Mouse (Mus musculus): ENCODE data around the gene Sprr2a2. TPM values are rescaled to one million over a fixed set of nuclear protein-coding genes. Genes with fewer than 3 reads are reported as not detected.
"Not testable (repeated sequence)": the region's sequence is repeated elsewhere in the genome, so short reads cannot be mapped to it uniquely, and the experiment has no call there.

Sprr2a2 gene
- total and polyA plus RNA-seq, 3 experiments: 0.43 to 5.7 (median 1.1) TPM

DNA sequence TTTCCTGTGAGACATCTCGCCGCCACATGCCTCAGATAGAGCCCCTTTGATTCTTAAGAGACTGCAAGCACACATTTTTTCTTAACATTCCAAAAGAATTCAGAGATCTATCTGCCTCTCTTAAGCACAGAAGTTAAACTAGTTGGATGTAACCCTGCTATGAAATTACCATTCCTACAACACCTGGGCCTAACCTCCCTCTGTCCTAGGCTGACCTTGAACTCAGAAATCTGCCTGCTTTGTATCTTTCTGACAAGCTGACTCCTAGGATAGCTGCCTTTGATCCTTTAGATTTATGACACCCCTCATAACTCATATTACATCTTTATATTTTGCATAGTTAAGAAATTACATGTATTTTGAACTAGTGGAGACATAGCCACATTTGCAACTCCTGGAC is 47.7 kb downstream of the Sprr2a2 start:
- H3K79me2 ChIP-seq (replicated peaks; ENCODE audit: control insufficient read depth, insufficient read depth, low read length); H3K36me3 ChIP-seq (ENCODE audit: control insufficient read depth, insufficient read depth, low read length); H3K4me1 ChIP-seq (ENCODE audit: control insufficient read depth, insufficient read depth, low read length); H3K9ac ChIP-seq (ENCODE audit: low read depth, low read length); intact Hi-C loops (cut with DNase I); H3K27me3 ChIP-seq (ENCODE audit: control insufficient read depth, insufficient read depth, low read length); DNase-seq; H3K27ac ChIP-seq; H3K4me3 ChIP-seq: not testable (repeated sequence)
- WGBS: no CpG with 5 or more reads among the region's 2 CpGs

DNA sequence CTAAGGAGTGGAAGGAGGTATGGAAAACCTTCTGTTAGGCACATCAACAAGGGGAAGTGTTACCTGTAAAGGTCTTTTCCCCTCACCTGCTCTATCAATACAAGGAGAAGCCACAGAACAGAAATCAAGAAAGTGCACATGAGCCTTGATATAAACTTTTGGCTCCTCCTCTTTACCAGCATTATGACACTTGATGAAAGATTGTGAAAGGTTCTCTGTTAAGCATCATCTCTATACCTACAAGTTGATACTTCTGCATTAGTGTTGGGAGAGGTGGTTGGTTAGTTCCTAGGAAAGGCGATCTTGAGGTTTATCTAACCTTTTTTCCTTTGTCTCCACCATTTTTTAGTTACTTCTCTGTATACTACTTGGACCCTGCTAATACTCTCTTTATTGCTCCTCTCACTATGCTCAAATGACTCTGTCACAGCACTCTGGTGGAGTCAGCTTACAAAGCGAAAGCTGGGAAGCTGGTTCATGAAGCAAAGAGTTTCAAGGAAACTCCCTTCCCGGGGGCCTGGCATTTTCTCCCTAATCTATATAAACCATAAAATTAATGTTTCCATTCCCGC is 55.8 kb downstream of the Sprr2a2 start:
- H3K4me1 ChIP-seq (ENCODE audit: control insufficient read depth, insufficient read depth, low read length); H3K27ac ChIP-seq; H3K4me3 ChIP-seq; H3K27me3 ChIP-seq (ENCODE audit: control insufficient read depth, insufficient read depth, low read length); H3K79me2 ChIP-seq (replicated peaks; ENCODE audit: control insufficient read depth, insufficient read depth, low read length); DNase-seq; intact Hi-C loops (cut with DNase I); H3K36me3 ChIP-seq (ENCODE audit: control insufficient read depth, insufficient read depth, low read length); H3K9ac ChIP-seq (ENCODE audit: low read depth, low read length): not testable (repeated sequence)
- WGBS: no CpG with 5 or more reads among the region's 4 CpGs

DNA sequence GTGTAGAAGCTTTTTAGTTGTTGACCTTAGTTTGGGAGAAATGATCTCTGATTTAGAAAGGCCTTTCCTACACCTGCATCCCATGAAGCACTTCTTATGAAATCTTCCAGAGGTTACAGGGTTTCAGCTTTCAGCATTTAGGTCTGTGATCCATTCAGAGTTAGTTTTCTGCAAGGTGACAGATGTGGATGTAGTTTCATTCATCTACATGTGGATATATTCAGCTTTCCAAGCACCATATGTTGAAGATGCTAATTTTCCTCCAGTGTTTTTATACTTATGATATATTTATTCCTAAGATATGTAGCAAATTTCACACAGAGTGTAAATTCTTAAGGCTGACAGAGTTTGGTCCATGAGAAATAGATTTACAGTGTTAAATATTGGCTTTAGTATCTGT is 57.8 kb downstream of the Sprr2a2 start:
- H3K9ac ChIP-seq (ENCODE audit: low read depth, low read length); H3K4me3 ChIP-seq; intact Hi-C loops (cut with DNase I); H3K27ac ChIP-seq; H3K27me3 ChIP-seq (ENCODE audit: control insufficient read depth, insufficient read depth, low read length); DNase-seq; H3K36me3 ChIP-seq (ENCODE audit: control insufficient read depth, insufficient read depth, low read length); H3K79me2 ChIP-seq (replicated peaks; ENCODE audit: control insufficient read depth, insufficient read depth, low read length); H3K4me1 ChIP-seq (ENCODE audit: control insufficient read depth, insufficient read depth, low read length): not testable (repeated sequence)

DNA sequence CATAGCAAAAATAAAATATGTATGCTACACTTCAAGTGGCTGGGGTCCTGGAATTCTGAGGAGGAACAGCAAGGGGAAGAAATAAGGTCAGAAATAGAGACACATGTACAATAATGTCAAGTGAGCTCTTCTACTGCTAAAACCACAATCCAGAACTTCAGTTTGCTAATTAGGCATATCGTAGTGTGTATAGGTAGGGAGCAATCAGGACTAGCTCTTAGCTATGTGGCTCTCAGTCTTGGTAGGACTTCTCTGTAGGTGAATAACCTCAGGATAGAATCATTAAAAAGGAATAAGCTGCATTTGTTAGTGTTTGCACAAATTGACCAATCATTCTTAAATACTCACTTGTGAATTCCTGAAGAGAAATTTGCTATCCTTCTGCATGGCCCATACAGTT is 58.3 kb downstream of the Sprr2a2 start:
- intact Hi-C loops (cut with DNase I): not testable (repeated sequence)

DNA sequence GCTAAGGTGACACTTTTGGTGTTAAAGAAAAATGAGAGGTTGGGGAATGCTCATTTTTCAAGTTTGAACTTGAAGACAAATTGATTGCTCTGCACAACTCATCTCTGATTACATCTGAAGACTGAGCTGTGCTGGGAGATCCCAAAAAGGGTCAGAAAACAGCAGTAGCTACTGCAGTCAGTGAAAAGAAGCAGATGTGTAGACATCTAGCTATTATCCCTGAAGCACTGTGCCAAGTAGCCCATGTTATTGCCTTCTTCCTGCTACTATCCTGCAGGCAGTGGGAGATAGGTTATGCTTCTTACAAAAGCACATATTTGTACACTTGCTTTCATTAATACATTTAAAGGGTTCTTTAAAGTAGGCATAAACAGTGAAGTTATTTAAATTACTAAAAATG is 63.9 kb downstream of the Sprr2a2 start:
- H3K9ac ChIP-seq (ENCODE audit: low read depth, low read length); intact Hi-C loops (cut with DNase I); H3K27me3 ChIP-seq (ENCODE audit: control insufficient read depth, insufficient read depth, low read length); H3K79me2 ChIP-seq (replicated peaks; ENCODE audit: control insufficient read depth, insufficient read depth, low read length); H3K4me3 ChIP-seq; H3K27ac ChIP-seq; H3K36me3 ChIP-seq (ENCODE audit: control insufficient read depth, insufficient read depth, low read length); DNase-seq; H3K4me1 ChIP-seq (ENCODE audit: control insufficient read depth, insufficient read depth, low read length): not testable (repeated sequence)

More for the DNA sequence above, 58.3 kb downstream of the Sprr2a2 start:
- H3K27me3 ChIP-seq (ENCODE audit: control insufficient read depth, insufficient read depth, low read length); DNase-seq; H3K9ac ChIP-seq (ENCODE audit: low read depth, low read length); H3K79me2 ChIP-seq (replicated peaks; ENCODE audit: control insufficient read depth, insufficient read depth, low read length); H3K4me1 ChIP-seq (ENCODE audit: control insufficient read depth, insufficient read depth, low read length); H3K4me3 ChIP-seq; H3K27ac ChIP-seq; H3K36me3 ChIP-seq (ENCODE audit: control insufficient read depth, insufficient read depth, low read length): not testable (repeated sequence)
- WGBS: no CpG with 5 or more reads among the region's 1 CpGs

DNA sequence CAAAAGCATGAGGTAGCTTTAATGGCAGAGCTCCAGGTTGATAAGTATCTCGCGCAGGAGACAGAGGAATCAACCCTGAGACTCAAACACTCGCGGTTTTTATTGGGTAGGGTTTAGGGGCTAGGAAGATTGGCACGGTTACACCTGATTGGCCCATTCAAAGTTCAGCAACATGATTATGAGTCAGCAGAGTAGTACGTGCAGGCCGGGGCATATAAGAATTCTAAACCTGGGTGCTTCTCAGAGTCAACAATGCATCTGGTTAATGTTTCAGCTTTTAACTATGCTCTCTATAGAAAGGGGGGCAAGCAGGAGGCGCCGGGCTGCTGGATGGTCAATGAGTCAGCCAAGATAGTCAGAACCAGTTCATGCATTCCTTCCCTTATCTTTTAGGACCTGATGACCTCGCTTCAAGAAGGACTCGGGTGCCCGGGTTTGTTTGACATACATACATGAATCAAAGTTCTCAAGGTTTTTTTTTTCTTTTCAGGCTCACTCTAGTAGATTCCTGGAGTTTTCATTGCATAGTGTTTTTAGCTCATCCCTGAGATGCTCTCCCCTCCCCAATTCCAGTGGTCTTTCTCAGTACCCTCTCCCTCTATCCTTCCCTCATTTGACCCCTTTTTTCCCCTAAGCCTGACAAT is 65.4 kb downstream of the Sprr2a2 start:
- WGBS: 16% methylated on average over 5 of the region's 12 CpGs
- H3K27me3 ChIP-seq (ENCODE audit: control insufficient read depth, insufficient read depth, low read length); H3K4me3 ChIP-seq; intact Hi-C loops (cut with DNase I); H3K4me1 ChIP-seq (ENCODE audit: control insufficient read depth, insufficient read depth, low read length); DNase-seq; H3K27ac ChIP-seq; H3K9ac ChIP-seq (ENCODE audit: low read depth, low read length); H3K79me2 ChIP-seq (replicated peaks; ENCODE audit: control insufficient read depth, insufficient read depth, low read length); H3K36me3 ChIP-seq (ENCODE audit: control insufficient read depth, insufficient read depth, low read length): not testable (repeated sequence)

DNA sequence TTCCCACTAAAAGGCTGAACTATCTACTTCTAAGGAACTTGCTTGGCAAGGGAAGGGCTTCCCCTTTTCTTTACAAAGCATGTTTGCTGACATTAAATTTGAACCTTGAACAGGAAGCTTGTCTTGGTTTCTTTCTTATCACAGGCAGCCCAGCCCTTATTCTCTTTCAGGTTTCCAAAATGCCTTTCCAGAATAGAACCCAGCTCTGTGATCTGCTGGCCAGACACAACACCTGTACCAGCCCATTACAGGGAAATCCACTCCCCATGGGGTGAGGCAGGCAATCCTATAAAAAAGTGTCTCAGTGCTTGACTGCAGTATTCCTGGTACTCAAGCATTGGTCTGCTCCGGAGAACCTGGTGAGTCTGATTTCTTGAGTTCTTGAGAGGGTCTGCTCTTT is 69.4 kb downstream of the Sprr2a2 start, which contains the start of gene Sprr2a3:
Gene Sprr2a3 (plus strand): TSS at position 317 of the 400 bp plus-strand sequence.
- H3K27ac ChIP-seq; H3K9ac ChIP-seq (ENCODE audit: low read depth, low read length); H3K4me3 ChIP-seq; DNase-seq; H3K4me1 ChIP-seq (ENCODE audit: control insufficient read depth, insufficient read depth, low read length); intact Hi-C loops (cut with DNase I); H3K27me3 ChIP-seq (ENCODE audit: control insufficient read depth, insufficient read depth, low read length); H3K36me3 ChIP-seq (ENCODE audit: control insufficient read depth, insufficient read depth, low read length); H3K79me2 ChIP-seq (replicated peaks; ENCODE audit: control insufficient read depth, insufficient read depth, low read length): not testable (repeated sequence)
- 91% methylated on average over 1 of the region's 1 CpGs for WGBS

DNA sequence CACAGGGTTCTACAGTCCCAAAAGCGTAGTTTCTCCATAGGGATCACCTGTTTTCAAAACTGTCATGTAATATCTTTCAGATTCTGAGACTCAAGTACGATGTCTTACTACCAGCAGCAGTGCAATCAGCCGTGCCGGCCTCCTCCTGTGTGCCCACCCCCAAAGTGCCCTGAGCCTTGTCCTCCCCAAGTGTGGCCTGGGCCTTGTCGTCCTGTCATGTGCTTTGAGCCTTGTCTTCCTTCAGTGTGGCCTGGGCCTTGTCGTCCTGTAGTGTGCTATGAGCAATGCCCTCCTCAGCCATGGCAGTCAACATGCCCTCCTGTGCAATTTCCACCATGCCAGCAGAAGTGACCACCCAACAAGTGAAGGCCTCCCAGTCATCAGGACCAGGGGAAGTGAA is 72.8 kb downstream of the Sprr2a2 start:
- H3K27ac ChIP-seq; H3K4me1 ChIP-seq (ENCODE audit: control insufficient read depth, insufficient read depth, low read length); H3K36me3 ChIP-seq (ENCODE audit: control insufficient read depth, insufficient read depth, low read length); intact Hi-C loops (cut with DNase I); H3K27me3 ChIP-seq (ENCODE audit: control insufficient read depth, insufficient read depth, low read length); H3K79me2 ChIP-seq (replicated peaks; ENCODE audit: control insufficient read depth, insufficient read depth, low read length); H3K9ac ChIP-seq (ENCODE audit: low read depth, low read length); H3K4me3 ChIP-seq; DNase-seq: not testable (repeated sequence)
- WGBS: 70% methylated on average over 6 of the region's 6 CpGs

Data from heart, adult 2 months (tissue).